Mouse (Mus musculus) small intestine, adult 2 months (tissue): ENCODE results near the gene Sept11. TPM values are rescaled to one million over a fixed set of nuclear protein-coding genes. Genes with fewer than 3 reads are reported as not detected.

ENCODE experiments used
- H3K27ac ChIP-seq: fragments of 200-500 bp; 2 replicates; pipeline ENCODE4 v1.5.1; 2012; ENCODE audit warnings: low read depth, low read length, control low read depth, inconsistent platforms; ENCODE audit not compliant: insufficient read depth
- H3K27me3 ChIP-seq: fragments of 200-500 bp; 2 replicates; pipeline ENCODE4 v1.6.1; 2012; ENCODE audit warnings: mild to moderate bottlenecking, moderate library complexity, low read length, inconsistent platforms; ENCODE audit not compliant: control insufficient read depth, insufficient read depth
- H3K36me3 ChIP-seq: fragments of 200-500 bp; 2 replicates; pipeline ENCODE4 v1.6.1; 2012; ENCODE audit warnings: mild to moderate bottlenecking, low read length, control low read depth, inconsistent platforms; ENCODE audit not compliant: control insufficient read depth, insufficient read depth
- H3K4me1 ChIP-seq: fragments of 200-500 bp; 2 replicates; pipeline ENCODE4 v1.6.1; 2012; ENCODE audit warnings: low read length, inconsistent platforms, mixed read lengths; ENCODE audit not compliant: control insufficient read depth, insufficient read depth, insufficient read length
- H3K4me3 ChIP-seq: fragments of 200-500 bp; 2 replicates; pipeline ENCODE4 v1.5.1; 2012; ENCODE audit warnings: low read depth, mild to moderate bottlenecking, control low read depth, inconsistent platforms, low read length, moderate library complexity
- CTCF ChIP-seq: fragments of 200-500 bp; IDR thresholded peaks from 2 replicates; pipeline ENCODE4 v1.5.1; 2012; ENCODE audit warnings: low read depth, mild to moderate bottlenecking, control low read depth, inconsistent platforms, low read length, moderate library complexity, mixed read lengths; ENCODE audit not compliant: insufficient replicate concordance, insufficient read length; ENCODE audit errors: extremely low read depth
- POLR2A ChIP-seq: fragments of 200-500 bp; IDR thresholded peaks from 2 replicates; pipeline ENCODE4 v1.6.1; 2012; ENCODE audit warnings: low read depth, mild to moderate bottlenecking, control low read depth, inconsistent platforms, low read length, moderate library complexity
- WGBS: fragments of 180-500 bp; shearing (Covaris S2); methylation state at CpG from one replicate; pipeline ENCODE4 v1.1.7; 2018; 5-methylcytosine and 5-hydroxymethylcytosine counted together
- polyA plus RNA-seq: library from polyadenylated mRNA; depleted of rRNA; stranded (reverse); fragments of >200 nt; gene quantifications from 2 replicates; pipeline ENCODE4 v1.2.3, GENCODE M21; 2012

Gene Sept11
- polyA plus RNA-seq, 1 experiment, result 12.9 TPM

GRCm38 (mm10) chr5:93201181-93201580 is 107.9 kb downstream of the Sept11 start:
- Histone ChIP-seq H3K27ac (no peak overlapping the region), H3K4me3 (no peak overlapping the region), H3K4me1 (0 out of 2 replicates have a peak, but pooled peaks cover 2% of the 10 kb centered on the region), H3K36me3 (peaks cover 26% of the 10 kb centered on the region), H3K27me3 (no peaks in the 10 kb centered on the region)
- TF ChIP-seq POLR2A (no peak), CTCF (no peak)
- 90% methylated on average over 1 of the region's 1 CpGs for WGBS

GRCm38 (mm10) chr5:93205371-93206108 is 112.3 kb downstream of the Sept11 start:
- no peaks in the 10 kb centered on the region for H3K4me1 ChIP-seq

GRCm38 (mm10) chr5:93206109-93207005 is 113.1 kb downstream of the Sept11 start, which contains the start of the genes Ccni and 2010109A12Rik:
Gene Ccni, minus strand, starts transcription at chr5:93206495.
Gene 2010109A12Rik, plus strand, starts transcription at chr5:93206518.
- Histone ChIP-seq H3K4me3 (peak within 1 kb of the TSS; percentile 97), H3K27ac (peak within 1 kb of the TSS; percentile 88), H3K4me1 (no peaks in the 10 kb centered on the region), H3K27me3 (no peaks in the 10 kb centered on the region), H3K36me3 (peaks cover 5% of the 10 kb centered on the region)
- WGBS, result under 1% methylated on average over 79 of the region's 79 CpGs
- TF ChIP-seq POLR2A, result peak; percentile 72
- TF ChIP-seq CTCF, result no peak

More at GRCm38 (mm10) chr5:93205371-93206108, 112.3 kb downstream of the Sept11 start:
- TF ChIP-seq POLR2A, result no peak
- no peak for TF ChIP-seq CTCF
- Histone ChIP-seq H3K27ac (peak overlapping the region; percentile 81), H3K36me3 (peaks cover 10% of the 10 kb centered on the region), H3K4me3 (peak overlapping the region; percentile 97), H3K27me3 (no peaks in the 10 kb centered on the region)
- under 1% methylated on average over 61 of the region's 63 CpGs for WGBS

GRCm38 (mm10) chr5:93207006-93207348 is 113.7 kb downstream of the Sept11 start:
- no peaks in the 10 kb centered on the region for H3K4me1 ChIP-seq
- H3K4me3 ChIP-seq, result peak overlapping the region; percentile 97
- WGBS, result 2% methylated on average over 6 of the region's 6 CpGs
- H3K27ac ChIP-seq, result peak overlapping the region; percentile 69; the same call in 1 of the 2 replicates
- H3K27me3 ChIP-seq, result no peaks in the 10 kb centered on the region
- TF ChIP-seq POLR2A, result no peak
- TF ChIP-seq CTCF, result no peak
- H3K36me3 ChIP-seq, result peaks cover 2% of the 10 kb centered on the region; the same call in 1 of the 2 replicates

- no peak overlapping the region for H3K27ac ChIP-seq
- WGBS, result 82% methylated on average over 1 of the region's 1 CpGs
- TF ChIP-seq CTCF (no peak), POLR2A (no peak)
Measured at GRCm38 (mm10) chr5:93207555-93207954, 114.3 kb downstream of the Sept11 start.

GRCm38 (mm10) chr5:93218375-93218774 is 125.1 kb downstream of the Sept11 start:
- Histone ChIP-seq H3K4me3 (no peak overlapping the region), H3K36me3 (no peaks in the 10 kb centered on the region), H3K27ac (no peak overlapping the region), H3K27me3 (no peaks in the 10 kb centered on the region), H3K4me1 (peaks cover 2% of the 10 kb centered on the region; the same call in 1 of the 2 replicates)
- TF ChIP-seq POLR2A, result no peak
- no peak for TF ChIP-seq CTCF
- WGBS, result 87% methylated on average over 3 of the region's 3 CpGs

More at GRCm38 (mm10) chr5:93207555-93207954, 114.3 kb downstream of the Sept11 start:
- Histone ChIP-seq H3K4me1 (no peaks in the 10 kb centered on the region), H3K36me3 (no peaks in the 10 kb centered on the region), H3K4me3 (no peak overlapping the region), H3K27me3 (no peaks in the 10 kb centered on the region)
